Mouse (Mus musculus) adrenal gland, postnatal 14 days (tissue): ENCODE measurements around the gene Rgs14. TPM values are rescaled to one million over a fixed set of nuclear protein-coding genes. Genes with fewer than 3 reads are reported as not detected.

Source experiments
- total RNA-seq: library from RNA; stranded (reverse); gene quantifications from 2 replicates; pipeline ENCODE4 v1.2.3, GENCODE M21; 2021

Rgs14 gene
- total RNA-seq, 1 experiment from 2014 or later = 0.44 TPM

Other genes starting within 250 kb of the Rgs14 start
- not detected in 2 replicates for gene Gm17617, start 236.2 kb upstream of the Rgs14 start, total RNA-seq
- 39.2 and 46.7 TPM in 2 replicates for gene Fgfr4, start 217.1 kb upstream of the Rgs14 start, total RNA-seq
- 120 and 132 TPM in 2 replicates for gene Nsd1, start 159.9 kb upstream of the Rgs14 start, total RNA-seq
- gene Prelid1, start 49.2 kb upstream of the Rgs14 start, total RNA-seq = 170 and 174 TPM in 2 replicates
- gene Rab24, start 47.8 kb upstream of the Rgs14 start, total RNA-seq = 53.7 and 60.7 TPM in 2 replicates
- gene Mxd3, start 39.9 kb upstream of the Rgs14 start, total RNA-seq = 10.0 and 10.9 TPM in 2 replicates
- gene Lman2, start 6.9 kb upstream of the Rgs14 start, total RNA-seq = 105 and 107 TPM in 2 replicates
- gene Slc34a1, start 28.5 kb downstream of the Rgs14 start, total RNA-seq = 0.33 TPM in 1 of 2 replicates, not detected in the other
- gene Pfn3, start 45.5 kb downstream of the Rgs14 start, total RNA-seq = not detected in 2 replicates
- 4.3 and 60.0 TPM in 2 replicates for gene F12, start 57.1 kb downstream of the Rgs14 start, total RNA-seq
- gene Grk6, start 75.3 kb downstream of the Rgs14 start, total RNA-seq = 35.3 and 55.4 TPM in 2 replicates
- 3.1 and 6.0 TPM in 2 replicates for gene Prr7, start 94.5 kb downstream of the Rgs14 start, total RNA-seq
- 24.0 and 24.9 TPM in 2 replicates for gene Dbn1, start 118.4 kb downstream of the Rgs14 start, total RNA-seq
- 23.8 and 26.7 TPM in 2 replicates for gene Pdlim7, start 143.9 kb downstream of the Rgs14 start, total RNA-seq
- 3.4 and 11.6 TPM in 2 replicates for gene Dok3, start 159.6 kb downstream of the Rgs14 start, total RNA-seq
- 38.4 and 46.0 TPM in 2 replicates for gene Ddx41, start 166.9 kb downstream of the Rgs14 start, total RNA-seq
- gene Fam193b, start 201.4 kb downstream of the Rgs14 start, total RNA-seq = 42.5 and 50.2 TPM in 2 replicates
- gene Tmed9, start 204.0 kb downstream of the Rgs14 start, total RNA-seq = 145 and 156 TPM in 2 replicates
- gene B4galt7, start 230.2 kb downstream of the Rgs14 start, total RNA-seq = 11.6 and 15.4 TPM in 2 replicates